Mouse (Mus musculus) heart, adult 2 months (tissue): ENCODE data around the gene Gm5127. TPM values are rescaled to one million over a fixed set of nuclear protein-coding genes. Genes with fewer than 3 reads are reported as not detected.
A peak's percentile ranks its signal among the peaks of the same experiment; 100 is the strongest.

ENCODE experiments used
- DNase-seq, 2 experiments: peaks; one replicate each; pipeline ENCODE4 v3.0.0; 2021
- H3K27ac ChIP-seq: fragments of 200-600 bp; 2 replicates; pipeline ENCODE4 v1.8.1; 2022
- H3K27me3 ChIP-seq: fragments of 200-500 bp; 2 replicates; pipeline ENCODE4 v1.6.1; 2012; ENCODE audit warnings: mild to moderate bottlenecking, low read length, inconsistent platforms, mixed read lengths; ENCODE audit not compliant: control insufficient read depth, insufficient read depth
- H3K36me3 ChIP-seq: fragments of 200-500 bp; 2 replicates; pipeline ENCODE4 v1.6.1; 2012; ENCODE audit warnings: low read length, inconsistent platforms; ENCODE audit not compliant: control insufficient read depth, insufficient read depth
- H3K4me1 ChIP-seq: fragments of 200-500 bp; 2 replicates; pipeline ENCODE4 v1.6.1; 2011; ENCODE audit warnings: low read length; ENCODE audit not compliant: control insufficient read depth, insufficient read depth
- H3K4me3 ChIP-seq: fragments of 200-600 bp; 2 replicates; pipeline ENCODE4 v1.8.1; 2022
- H3K79me2 ChIP-seq: fragments of 200-500 bp; replicated peaks from 2 replicates; pipeline ENCODE4 v1.6.1; 2012; ENCODE audit warnings: mild to moderate bottlenecking, inconsistent platforms, low read length, moderate library complexity, mixed read lengths; ENCODE audit not compliant: control insufficient read depth, insufficient read depth
- H3K9ac ChIP-seq: fragments of 200-500 bp; 2 replicates; pipeline ENCODE4 v1.6.1; 2012; ENCODE audit warnings: low read depth, mild to moderate bottlenecking, control low read depth, inconsistent platforms, low read length, mixed read lengths
- CTCF ChIP-seq: fragments of 200-600 bp; IDR thresholded peaks from 2 replicates; pipeline ENCODE4 v1.8.1; 2022; ENCODE audit warnings: antibody characterized with exemption, mild to moderate bottlenecking, moderate library complexity
- EP300 ChIP-seq: fragments of 200-500 bp; IDR thresholded peaks from 2 replicates; pipeline ENCODE4 v1.6.1; 2011; ENCODE audit warnings: low read depth, low read length, control low read depth; ENCODE audit not compliant: insufficient read depth
- POLR2A ChIP-seq: fragments of 200-500 bp; IDR thresholded peaks from 2 replicates; pipeline ENCODE4 v1.6.1; 2011; ENCODE audit warnings: mild to moderate bottlenecking, low read depth, low read length, control low read depth; ENCODE audit not compliant: insufficient read depth
- WGBS: fragments of 180-500 bp; shearing (Covaris S2); methylation state at CpG from one replicate; pipeline ENCODE4 v1.1.7; 2018; 5-methylcytosine and 5-hydroxymethylcytosine counted together
- intact Hi-C: fragments of 180-260 bp; cut with DNase I; formaldehyde crosslinking; loops from one replicate; pipeline ENCODE4 v1.15.1; 2025
- polyA plus RNA-seq: library from polyadenylated mRNA; depleted of rRNA; stranded (reverse); fragments of >200 nt; gene quantifications from 2 replicates; pipeline ENCODE4 v1.2.3, GENCODE M21; 2012
- total RNA-seq, 2 experiments: library from RNA; stranded (reverse); gene quantifications; 2 replicates each; pipeline ENCODE4 v1.2.3; 2021

Gene Gm5127
- total and polyA plus RNA-seq, 3 experiments = not detected

DNA sequence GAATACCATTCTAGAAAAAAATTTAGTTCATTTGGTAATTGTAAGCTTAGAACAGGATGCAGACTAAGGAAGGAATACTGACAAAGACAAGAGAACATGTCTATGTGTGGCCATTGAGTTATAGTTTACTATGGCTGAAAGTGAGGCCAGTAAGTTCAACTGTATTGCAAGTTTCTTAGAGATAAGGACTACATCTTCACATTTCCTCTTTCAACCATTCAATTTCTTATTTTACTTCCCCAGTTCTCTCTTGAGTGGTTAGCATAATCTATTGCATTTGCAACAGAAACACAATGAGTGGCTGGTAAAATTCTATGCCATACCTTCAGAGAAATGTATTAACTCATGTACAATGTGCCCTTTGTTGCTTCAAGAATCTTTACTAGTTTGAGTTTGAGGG is 10.9 kb downstream of the Gm5127 start:
- no peak for TF ChIP-seq POLR2A
- TF ChIP-seq EP300 = no peak
- no peak for TF ChIP-seq CTCF
- no peak overlapping the region for H3K9ac ChIP-seq
- no peaks in the 10 kb centered on the region for H3K79me2 ChIP-seq
- intact Hi-C loops = no loop called here
- H3K4me1 ChIP-seq = no peaks in the 10 kb centered on the region
- H3K27ac ChIP-seq = no peak overlapping the region
- H3K27me3 ChIP-seq = no peaks in the 10 kb centered on the region
- H3K4me3 ChIP-seq = no peak overlapping the region
- H3K36me3 ChIP-seq = no peaks in the 10 kb centered on the region
- DNase-seq = no peak

DNA sequence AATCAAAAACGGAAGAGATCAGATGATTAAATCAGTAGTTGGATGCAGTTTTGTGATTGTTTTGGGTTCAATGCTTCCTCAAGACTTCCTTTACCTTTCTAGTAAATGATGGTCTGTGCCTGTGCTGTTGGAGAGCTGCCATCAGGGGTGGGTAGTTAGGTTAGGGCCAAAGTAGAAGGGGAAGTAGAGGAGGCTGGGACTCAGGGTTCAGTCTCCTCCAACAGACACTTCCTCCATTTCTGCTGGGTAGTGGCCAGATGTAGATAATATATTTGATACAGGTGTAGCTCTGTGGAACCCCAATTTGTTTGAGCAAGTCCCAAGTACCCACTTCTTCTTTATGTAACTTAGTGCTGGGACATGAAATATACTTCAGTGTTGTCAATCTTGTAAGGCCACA is 12.9 kb downstream of the Gm5127 start:
- Histone ChIP-seq H3K27me3 (no peaks in the 10 kb centered on the region), H3K4me1 (no peaks in the 10 kb centered on the region), H3K4me3 (no peak overlapping the region), H3K79me2 (no peaks in the 10 kb centered on the region), H3K27ac (no peak overlapping the region), H3K9ac (no peak overlapping the region), H3K36me3 (no peaks in the 10 kb centered on the region)
- TF ChIP-seq EP300 = no peak
- TF ChIP-seq POLR2A = no peak
- no peak for TF ChIP-seq CTCF
- peak in 1 of 2 experiments; percentile 17 for DNase-seq
- 45% methylated on average over 1 of the region's 1 CpGs for WGBS
- intact Hi-C loops = no loop called here

DNA sequence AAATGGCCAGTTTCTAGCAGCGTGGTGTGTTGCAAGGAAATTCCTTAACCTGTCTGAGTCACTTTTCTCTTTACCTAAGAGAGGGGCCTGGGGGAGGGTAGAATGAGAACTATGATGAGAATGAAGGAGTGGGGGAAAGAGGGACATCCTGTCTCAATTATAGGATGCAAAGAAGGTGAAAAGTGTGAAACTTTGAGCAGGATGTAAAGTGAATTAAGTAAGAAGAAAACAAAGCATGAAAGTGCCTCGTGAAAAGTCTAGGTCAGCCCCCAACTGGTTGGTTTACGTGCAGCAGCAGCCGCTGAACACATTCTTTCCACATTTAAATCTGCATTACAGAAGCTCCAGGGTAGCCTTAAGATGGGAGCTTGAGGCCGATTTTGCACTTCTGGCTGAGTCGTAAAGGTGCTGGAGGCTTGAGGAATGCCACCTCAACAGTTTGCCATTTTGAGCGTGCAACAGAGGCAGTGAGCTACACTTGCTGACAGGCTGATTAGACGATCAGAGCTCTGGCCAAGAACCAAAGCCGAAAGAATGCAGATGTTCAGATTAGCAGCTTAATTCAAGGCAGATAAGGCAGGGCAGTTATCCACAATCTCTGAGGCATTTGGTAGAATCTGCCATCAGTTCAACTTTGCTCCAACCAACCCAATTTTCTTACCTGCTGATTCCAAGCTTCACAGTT is 19.7 kb downstream of the Gm5127 start:
- 33% methylated on average over 9 of the region's 9 CpGs for WGBS
- Histone ChIP-seq H3K4me3 (peak overlapping the region; percentile 20; the same call in 1 of the 2 replicates), H3K27ac (peak overlapping the region; percentile 31), H3K4me1 (no peaks in the 10 kb centered on the region; the same call in 1 of the 2 replicates), H3K27me3 (no peaks in the 10 kb centered on the region), H3K9ac (no peak overlapping the region), H3K79me2 (no peaks in the 10 kb centered on the region), H3K36me3 (no peaks in the 10 kb centered on the region)
- intact Hi-C loops = no loop called here
- peak in 1 of 2 experiments; percentile 4 for DNase-seq
- no peak for TF ChIP-seq POLR2A
- no peak for TF ChIP-seq CTCF
- TF ChIP-seq EP300 = no peak

DNA sequence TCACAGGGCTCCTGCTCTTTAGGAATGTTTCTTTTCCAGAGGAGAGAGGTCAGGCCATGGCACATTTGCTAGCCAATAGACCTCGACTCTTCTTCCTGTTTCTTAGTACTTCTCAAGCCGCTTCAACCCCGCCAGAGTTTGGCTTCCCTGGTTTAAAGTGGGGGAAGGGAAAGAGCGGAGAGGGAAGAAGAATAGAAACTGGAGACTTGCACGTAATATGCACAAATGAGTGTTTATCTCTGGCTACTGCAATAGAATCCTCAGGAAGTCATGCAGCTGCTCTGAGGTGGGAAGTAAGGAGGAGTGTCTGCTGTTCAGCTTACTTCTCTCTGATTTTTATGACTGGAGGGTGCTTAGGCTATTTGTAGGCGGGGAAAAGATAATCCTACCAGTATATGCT is 20.4 kb downstream of the Gm5127 start, which contains the start of gene Cysltr1:
Gene Cysltr1, minus strand, starts transcription at position 294 of the 400 bp plus-strand sequence.
- no peak within 1 kb of the TSS for H3K9ac ChIP-seq
- intact Hi-C loops = no loop called here
- TF ChIP-seq EP300 (no peak), POLR2A (no peak), CTCF (no peak)
- H3K27ac ChIP-seq = peak within 1 kb of the TSS; percentile 31
- no peaks in the 10 kb centered on the region for H3K27me3 ChIP-seq
- H3K4me1 ChIP-seq = no peaks in the 10 kb centered on the region; the same call in 1 of the 2 replicates
- H3K36me3 ChIP-seq = no peaks in the 10 kb centered on the region
- H3K79me2 ChIP-seq = no peaks in the 10 kb centered on the region
- peak within 1 kb of the TSS; percentile 20; the same call in 1 of the 2 replicates for H3K4me3 ChIP-seq
- DNase-seq = peak; percentile 18 to 21
- WGBS = 22% methylated on average over 6 of the region's 6 CpGs

DNA sequence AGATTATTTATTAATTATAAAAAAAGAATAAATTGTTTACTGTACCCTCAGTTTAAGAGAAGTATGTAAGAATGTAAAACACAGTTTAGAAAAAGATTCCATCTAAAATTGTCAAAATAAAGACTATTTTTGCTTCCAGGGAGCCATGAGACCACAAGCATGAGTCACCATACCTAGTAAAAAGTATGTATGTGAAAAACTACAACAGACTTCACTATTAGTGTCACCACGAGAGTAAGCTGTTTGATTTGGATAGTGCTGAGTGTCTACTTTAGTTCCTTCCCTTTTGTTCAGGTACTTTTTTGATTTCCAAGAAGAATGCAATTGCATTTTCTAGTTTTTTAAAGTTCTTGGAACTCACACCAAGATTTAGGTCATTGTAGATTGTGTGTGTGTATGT is 39.5 kb downstream of the Gm5127 start:
- no peak overlapping the region for H3K4me3 ChIP-seq
- H3K27ac ChIP-seq = no peak overlapping the region
- DNase-seq = no peak
- H3K27me3 ChIP-seq = no peaks in the 10 kb centered on the region
- WGBS = 67% methylated on average over 1 of the region's 1 CpGs
- H3K9ac ChIP-seq = no peak overlapping the region
- H3K36me3 ChIP-seq = no peaks in the 10 kb centered on the region
- H3K79me2 ChIP-seq = no peaks in the 10 kb centered on the region
- H3K4me1 ChIP-seq = no peaks in the 10 kb centered on the region
- no peak for TF ChIP-seq POLR2A
- no peak for TF ChIP-seq CTCF
- no peak for TF ChIP-seq EP300
- intact Hi-C loops = no loop called here

DNA sequence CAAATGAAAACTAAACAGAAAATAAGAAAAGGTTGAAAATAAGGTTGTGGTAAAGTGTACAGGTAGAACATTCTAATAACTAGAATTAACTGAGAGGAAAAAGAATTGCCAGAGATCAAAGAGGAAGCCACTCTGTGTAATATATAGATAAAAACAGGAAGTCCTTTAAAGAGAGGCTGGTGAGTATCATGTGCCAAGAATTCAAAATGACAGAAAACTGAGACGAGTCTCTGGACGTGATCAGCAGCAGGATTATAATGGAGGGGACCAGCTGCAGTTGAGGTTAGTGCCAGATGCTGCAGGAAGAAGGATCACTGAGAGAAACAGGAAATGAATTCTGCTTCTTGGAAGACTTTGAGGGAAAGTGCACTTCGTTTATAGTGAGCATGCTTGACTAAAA is 40.7 kb downstream of the Gm5127 start:
- TF ChIP-seq POLR2A (no peak), EP300 (no peak), CTCF (no peak)
- no peak overlapping the region for H3K4me3 ChIP-seq
- whole genome bisulfite sequencing = 40% methylated on average over 3 of the region's 3 CpGs
- H3K36me3 ChIP-seq = no peaks in the 10 kb centered on the region
- DNase-seq = no peak
- no peak overlapping the region for H3K9ac ChIP-seq
- no peak overlapping the region for H3K27ac ChIP-seq
- no peaks in the 10 kb centered on the region for H3K79me2 ChIP-seq
- intact Hi-C loops = no loop called here
- no peaks in the 10 kb centered on the region for H3K27me3 ChIP-seq
- H3K4me1 ChIP-seq = no peaks in the 10 kb centered on the region
